Mouse (Mus musculus) spleen, postnatal 4 days (tissue): ENCODE measurements around the gene Sppl3.

Source experiments
- DNase-seq, 2 experiments: peaks; one replicate each; pipeline ENCODE4 v3.0.0; 2022; ENCODE audit warnings: low spot score in 2 of 2

The Sppl3 gene

DNA sequence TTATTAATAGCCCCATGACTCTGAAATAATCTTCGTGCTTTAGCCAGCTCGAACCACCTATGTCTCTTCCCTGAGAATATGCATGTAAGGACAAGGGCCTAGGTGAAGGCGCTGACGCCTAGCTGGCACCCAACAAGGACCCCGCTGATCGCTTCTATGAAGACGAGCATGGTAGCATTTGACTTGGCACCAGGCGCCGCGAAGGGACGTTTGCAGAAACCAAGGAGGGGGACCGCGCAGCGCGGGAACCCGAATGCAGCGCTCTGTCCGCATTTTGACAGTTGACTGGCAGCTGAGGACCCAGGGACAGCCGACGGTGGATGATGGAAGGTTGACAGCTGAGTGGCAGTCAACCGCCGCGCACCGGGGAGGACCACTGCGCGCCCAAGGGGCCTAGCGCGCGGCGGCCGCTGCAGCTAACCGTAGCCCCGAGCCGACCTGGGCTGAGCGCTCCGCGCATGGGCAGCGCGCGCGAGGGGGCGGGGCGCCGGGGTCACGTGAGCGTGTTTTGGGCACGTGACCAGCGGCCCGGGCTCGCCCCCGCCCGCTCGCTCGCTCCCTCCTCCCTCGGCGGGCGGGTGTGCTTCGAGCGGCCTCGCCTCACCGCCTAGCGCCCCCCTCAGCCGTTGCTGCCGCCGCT lies at the start of gene Sppl3:
Gene Sppl3 (plus strand): TSS at position 561 of the 640 bp plus-strand sequence.
- peak; percentile 98 to 99 for DNase-seq

DNA sequence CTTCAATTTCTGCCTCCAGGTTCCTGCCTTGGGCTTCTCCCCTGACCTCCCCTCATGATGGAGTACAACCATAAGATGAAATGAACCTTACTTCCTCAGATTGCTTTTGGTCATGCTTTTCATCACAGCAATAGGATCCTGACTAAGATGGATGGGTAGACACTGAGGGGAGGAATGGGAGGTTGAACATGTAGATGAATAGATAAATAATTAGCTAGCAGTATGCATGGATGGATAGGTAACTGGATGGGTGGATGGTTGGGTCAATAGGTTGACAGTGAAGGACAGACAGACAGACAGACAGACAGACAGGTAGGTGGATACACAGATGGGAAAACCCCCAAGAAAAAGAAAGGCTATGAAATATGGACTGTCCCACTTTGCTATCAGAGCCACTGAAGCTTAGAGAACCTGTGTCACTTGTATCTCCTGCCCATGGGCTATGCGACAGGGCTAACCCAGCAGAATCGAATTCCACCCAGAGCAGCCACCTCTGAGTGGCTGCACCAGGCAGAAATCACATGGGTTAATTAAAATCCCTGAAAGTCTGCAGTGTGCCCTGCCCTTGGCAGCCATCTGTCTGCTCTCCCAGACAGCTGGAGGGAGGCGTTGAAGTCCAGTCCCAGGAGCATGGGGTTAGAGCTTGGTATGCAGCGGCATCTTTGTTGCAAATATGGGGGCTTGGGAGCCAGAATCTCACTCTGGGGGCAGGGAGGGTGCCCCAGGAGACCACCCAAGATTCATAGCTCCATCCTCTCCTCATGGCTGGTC lies 49.2 kb upstream of the Sppl3 start:
- DNase-seq = no peak

DNA sequence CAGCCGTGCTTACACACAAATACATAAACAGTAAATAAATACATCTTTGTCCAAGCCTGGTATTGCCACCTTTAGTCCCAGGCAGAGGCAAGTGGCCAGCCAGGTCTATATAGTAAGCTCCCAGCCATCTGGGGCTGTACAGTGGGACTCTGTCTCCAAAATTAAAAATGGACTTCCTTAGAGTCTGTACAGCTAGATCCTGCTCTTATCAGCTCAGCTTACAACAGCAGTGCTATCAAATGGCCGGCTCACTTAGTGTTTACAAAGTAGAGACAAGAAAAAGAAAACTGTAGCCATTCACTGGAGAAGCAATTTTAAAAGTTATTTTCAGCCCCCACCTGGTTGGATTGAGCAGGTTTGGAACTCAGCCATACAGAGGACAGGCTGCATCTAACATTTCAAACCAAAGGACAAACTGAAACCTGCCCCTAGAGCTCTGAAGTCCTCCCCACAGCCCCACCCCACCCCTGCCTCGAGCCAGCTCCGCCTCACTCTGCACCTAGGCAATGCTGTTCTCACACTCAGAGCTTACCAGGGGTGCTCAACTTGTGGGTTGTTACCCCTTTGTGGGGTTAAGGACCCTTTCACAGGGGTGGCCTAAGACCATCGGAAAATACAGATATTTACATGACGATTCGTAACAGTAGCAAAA lies 46.5 kb upstream of the Sppl3 start:
- DNase-seq = no peak

DNA sequence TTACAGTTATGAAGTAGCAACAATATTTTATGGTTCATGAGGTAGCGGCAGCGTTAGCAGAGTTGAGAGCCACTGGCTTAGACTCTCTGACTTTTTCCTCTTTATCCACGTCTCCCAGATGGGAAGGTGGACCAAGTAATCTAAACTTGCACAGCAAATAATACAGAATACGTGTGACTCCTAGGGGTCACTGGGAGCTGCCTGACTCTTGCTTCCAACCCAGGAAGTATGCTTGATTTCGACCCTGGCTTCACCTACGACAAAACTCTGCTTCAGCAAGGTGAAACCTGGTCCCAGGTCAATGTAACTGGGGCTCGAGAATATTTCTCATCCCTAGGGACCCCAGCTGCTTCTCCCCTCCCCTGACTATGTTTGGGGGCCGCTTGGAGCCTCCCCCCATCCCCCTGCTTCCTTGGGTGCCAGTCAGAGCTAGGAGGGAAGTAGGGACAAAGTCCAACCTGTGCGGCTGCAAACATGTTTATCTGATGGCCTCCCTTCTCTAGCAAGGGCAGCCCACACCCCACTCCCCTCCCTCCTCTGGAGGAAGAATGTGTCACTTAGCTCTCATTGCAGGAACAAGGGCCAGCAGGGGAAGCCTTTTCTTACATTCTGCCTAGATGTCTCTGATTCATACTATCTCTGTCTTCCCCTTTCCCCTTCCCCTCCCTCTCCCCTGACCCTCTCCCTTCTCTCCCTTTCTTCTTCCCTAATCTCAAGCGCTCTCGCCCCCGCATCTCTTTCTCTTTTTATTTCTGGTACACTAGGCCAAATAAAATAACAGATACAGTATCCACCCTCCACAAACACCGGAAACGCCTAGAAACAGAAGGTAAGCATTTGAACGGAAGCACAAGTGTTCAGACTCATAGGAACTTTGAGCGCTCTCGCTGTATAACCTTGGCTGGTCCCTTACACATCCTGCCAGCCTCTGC lies 45.7 kb upstream of the Sppl3 start:
- DNase-seq = no peak

DNA sequence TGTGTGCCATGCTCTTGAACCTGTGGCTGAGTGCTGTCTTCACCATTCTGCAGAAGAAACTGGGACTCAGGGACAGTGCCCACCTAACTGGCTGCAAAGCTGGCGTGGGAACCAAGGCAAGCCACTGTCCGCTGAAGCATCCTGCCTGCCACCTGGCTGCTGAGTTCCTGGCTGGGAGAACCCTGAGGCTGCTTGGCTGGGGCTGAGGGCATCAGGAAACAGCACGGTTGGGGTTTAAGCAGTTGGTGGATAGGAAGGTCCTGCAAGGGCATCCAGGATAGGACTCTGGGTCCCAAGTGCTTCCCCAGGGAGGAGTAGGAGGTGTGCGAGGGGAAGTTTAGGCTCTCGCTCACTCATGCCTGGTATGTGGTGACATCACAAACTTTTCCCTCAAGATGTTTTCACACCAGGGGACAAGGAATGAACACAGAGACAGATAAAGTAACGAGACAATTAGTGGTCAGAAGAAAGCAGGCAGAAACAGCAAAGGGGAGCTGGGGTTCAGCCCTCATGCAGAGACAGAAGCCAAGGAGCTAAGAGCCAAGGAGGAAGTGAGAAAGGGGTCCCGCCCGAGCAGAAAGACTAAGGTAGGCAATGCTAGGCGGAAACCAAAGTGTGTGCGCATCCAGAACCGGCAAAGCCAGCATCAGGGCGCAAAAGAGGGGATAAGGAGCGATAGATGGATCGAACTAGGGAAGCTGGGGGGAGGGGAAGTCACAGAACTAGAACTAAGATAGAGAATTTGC lies 43.2 kb upstream of the Sppl3 start:
- DNase-seq = no peak

DNA sequence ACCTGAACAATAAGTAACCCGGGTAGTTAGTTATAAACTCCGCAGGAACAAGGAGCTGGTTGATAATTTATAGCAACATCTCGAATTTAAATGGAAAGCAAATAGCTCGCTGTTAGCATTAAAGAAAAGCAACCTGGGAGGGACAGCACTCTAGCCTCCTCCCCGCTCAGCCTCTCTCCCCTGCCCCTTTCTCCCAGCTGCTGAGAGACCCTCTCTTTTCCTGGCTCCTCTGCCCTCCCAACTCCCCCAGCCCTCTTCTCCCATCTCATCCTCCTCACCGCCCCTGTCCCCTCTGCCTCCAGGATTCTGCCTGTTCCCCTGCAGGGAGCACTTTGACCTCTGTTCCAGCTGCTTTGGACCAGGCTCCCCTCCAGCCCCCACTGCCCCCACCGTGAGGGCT lies 42.3 kb upstream of the Sppl3 start:
- no peak for DNase-seq

DNA sequence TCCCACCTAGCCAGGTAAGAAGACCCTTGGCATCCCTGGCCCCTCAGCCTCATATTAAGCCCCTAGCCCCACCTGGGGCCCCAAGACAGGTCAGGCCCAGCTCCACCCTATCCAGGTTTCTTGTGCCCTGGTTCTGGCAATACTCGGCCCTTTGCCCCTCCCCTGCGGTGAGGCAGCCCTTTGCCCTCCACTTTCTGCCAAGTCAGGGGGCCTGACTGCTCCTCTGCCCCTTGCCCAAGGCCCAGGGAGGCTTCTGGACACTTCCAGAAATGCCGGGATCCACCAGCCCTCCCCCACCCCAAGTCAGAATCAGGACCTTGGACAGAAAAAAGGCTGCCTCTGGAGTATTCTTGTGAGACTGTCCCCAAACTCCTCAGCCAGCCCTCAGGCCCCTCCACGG lies 41.9 kb upstream of the Sppl3 start:
- no peak for DNase-seq

DNA sequence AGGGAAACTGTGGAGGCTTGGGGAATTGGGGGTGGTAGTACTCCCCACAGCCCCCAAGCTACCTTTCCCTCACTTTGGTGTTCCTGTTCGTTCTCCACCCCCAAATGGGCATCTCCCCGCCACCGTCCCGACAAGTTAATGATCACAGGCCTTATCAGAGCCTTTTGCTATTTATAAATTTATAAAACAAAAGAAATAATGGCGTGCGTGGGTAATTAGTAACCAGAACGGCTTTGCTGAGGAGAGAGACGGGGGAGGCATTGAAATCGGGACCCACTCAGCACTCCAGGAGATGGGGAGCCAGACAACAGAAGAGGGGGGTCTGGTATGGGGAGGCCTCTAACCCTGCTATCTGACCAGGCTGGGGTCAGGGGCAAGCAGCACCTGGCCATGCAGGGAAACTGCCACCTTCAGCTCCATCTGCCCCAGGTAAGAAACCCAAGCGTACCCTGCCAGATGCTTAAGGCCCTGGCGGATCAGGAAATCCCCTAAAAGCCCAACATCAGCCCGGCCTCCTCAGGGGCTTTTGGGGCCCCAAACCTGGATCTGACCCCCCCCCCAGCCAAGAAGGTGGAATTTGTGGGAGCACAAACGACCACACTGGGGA lies 41.2 kb upstream of the Sppl3 start:
- no peak for DNase-seq

DNA sequence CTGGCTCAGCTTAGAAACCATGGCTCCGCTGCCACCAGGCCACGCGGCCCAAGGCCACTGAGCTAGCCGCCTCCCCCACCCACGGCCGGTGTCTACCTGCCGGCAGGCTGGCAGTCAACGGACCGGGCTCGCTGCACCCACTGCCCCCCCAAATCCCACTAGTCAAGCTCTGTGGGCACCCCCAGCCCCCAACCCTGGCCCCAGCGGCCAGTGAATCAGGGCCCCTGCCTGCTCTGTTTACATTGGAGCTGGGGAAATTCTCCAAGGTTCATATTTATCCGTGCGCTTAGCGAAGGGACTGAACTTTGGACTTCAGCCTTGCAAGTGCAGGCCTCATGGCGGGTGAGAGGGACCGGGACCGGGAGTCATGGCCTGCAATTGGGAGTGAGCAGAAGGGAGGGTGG lies 40.1 kb upstream of the Sppl3 start, which contains the start of gene Hnf1a:
Gene Hnf1a (minus strand): TSS at position 271 of the 404 bp plus-strand sequence.
- DNase-seq = no peak

DNA sequence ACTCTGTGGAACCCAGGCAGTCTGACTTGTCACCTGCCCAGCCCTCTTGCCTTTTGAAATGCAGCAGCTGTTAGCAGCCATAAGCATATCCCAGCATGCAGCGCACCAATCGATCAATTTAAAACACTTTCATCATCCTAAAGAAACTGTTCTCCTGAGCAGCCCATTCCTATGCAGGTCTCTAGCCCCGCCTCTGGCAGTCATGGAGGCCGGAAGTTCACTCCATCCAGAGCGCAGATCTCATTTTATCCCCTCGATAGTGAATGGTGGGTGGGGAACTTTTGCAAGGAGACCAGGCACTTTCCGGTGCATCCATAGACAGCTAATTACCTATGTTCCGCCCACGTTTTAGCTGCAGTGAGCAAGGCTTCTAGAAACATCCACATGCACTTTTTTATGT lies 38.7 kb upstream of the Sppl3 start:
- no peak for DNase-seq

DNA sequence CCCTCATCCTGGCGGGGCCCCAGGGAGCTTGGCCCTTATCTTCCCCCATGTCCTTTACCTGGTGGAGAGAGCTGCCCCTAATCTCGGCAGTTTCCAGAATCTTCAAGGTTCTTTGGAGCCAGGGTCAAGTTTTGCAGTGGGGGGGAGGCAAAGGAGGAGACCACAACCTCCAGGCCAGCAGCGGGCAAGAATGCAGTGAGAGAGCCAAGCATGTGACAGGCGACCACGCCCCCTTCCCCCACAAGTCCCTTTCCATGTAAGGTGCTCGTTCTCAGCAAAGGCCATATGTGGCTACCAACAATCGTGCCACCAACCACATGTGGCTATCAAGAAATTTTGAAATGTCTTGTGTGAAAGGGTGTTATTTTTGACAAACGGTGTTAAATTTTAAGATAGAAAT lies 37.8 kb upstream of the Sppl3 start:
- DNase-seq = no peak

DNA sequence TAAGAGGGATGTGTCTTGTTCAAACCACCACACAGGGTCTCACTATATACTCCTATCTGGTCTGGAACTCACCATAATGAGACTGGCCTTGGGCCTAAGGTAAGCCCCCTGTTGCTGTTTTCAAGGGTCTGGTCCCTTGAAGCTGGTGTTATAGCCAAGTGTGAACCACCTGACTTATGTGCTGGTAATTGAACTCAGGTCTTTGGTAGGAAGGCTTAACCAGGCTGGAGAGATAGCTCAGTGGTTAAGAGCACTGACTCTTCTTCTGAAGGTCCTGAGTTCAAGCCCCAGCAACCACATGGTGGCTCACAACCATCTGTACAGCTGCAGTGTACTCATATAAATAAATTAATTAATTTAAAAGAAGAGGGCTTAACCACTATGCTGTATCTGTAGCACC lies 34.0 kb upstream of the Sppl3 start:
- DNase-seq = no peak

DNA sequence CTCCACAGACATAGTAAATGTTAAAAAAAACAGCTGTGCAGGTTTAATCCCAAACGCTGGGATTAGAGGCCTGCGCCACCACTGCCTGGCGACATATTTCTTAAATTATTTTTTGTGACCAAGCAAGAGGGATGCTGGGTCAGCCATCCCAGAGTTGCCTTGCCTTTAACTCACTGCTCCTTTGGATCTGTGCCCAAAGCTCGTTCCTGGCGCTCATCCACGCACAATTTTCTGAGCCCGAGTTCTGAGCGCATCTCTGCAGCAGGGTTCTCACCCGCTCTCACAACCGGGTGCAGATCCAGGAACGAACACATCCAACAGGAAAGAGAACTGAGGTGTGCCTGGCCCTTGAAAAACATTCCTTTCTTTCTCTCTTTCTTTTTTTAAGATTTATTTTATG lies 32.5 kb upstream of the Sppl3 start:
- DNase-seq = no peak

DNA sequence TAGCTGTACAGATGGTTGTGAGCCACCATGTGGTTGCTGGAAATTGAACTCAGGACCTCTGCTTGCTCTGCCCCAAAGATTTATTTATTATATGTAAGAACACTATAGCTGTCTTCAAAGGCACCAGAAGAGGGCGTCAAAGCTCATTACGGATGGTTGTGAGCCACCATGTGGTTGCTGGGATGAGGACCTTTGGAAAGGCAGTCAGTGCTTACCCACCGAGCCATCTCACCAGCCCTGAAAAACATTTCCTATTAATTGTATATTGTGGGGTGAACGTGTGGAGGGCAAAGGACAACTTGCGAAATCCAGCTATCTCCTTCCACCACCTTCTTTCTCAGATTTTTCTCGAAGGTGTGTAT lies 32.1 kb upstream of the Sppl3 start:
- DNase-seq = peak in 1 of 2 experiments; percentile 24

DNA sequence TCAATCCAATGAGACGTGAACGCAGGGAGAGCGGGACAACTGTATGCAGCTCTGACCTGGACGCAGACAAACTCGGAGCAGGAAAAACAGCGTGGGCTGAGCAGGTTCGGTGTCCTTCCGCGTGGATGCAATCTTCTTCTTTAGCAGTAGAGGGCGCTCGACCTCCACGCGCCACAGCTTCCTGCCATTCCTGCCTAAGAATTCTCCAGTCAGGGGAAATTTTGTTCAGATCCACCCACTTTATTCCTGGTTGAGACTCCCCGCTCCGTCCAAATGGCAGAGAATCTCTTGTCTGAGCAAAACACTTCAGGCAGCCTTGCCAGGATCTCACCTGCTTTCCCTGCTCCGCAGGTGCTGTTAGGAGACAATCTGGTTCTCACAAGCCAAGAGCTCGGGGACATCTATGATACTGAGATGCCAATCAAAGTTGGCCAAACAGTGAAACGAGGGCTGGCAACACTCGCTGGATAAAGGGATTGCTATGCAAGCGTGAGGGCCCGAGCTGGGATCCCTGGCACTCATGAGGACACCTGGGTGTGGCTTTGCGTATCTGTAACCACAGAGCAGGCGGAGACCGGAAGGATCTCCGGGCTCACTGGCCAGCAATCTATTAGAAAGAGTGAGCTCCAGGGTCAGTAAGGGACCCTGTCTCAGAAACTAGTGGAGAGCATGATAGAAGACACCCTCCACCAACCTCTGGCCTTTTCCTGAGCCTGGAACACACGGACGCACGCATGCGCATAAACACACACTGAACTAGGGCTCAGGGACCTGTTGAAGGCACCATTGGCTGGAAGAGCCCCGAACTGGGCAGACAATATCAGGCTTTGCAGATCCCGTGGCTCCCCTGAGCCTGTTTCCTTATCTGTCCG lies 31.5 kb upstream of the Sppl3 start:
- DNase-seq = peak; percentile 72 to 86

DNA sequence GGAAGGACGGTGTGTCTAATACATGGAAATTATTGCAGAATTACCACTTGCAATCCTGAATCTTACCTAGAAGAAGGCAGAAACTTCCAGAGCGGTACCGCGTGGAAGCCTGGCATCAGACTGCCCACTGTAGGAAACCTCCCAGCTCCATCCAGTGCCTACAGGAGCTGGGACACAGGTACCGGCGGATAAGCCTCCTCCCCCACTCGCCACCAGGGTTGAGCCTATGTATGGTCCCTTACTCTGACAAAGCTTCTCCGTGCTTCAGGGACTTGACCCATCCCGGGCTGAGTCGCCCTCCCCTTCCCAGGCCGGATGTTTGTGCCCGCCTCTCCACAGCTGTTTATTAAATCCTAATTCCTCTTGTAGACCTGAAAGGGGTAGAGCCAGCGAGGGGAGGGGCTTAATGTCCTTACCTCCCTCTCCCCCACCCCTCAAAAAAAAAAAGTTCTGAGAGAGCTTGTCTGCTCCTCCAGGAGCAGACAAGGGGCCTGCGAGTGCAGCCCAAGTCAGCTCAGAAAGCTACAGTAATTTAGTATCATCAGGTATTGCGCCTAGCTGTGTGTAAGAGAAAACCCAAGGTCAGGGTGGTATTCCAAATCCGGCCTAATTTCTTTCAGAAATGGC lies 30.7 kb upstream of the Sppl3 start:
- DNase-seq = peak in 1 of 2 experiments; percentile 22

DNA sequence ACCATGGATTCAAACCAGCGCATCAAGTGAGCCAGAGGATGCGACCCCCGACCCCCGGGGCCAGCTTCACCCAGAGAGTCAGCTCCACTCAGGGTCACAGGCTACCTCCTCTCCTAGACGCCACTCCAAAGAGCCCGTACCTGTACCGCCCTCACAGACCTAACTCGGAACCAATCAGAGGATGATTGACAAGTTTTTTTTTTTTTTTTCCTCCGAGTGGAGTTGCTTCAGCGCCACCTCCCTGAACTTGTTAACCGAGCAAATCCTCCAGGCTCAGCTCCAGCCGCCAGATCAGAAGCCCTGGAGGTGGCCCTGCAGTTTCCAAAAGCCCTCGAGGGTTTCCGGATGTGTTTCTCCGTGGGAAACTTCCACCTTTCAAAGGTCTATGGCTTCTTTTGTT lies 28.9 kb upstream of the Sppl3 start:
- no peak for DNase-seq

DNA sequence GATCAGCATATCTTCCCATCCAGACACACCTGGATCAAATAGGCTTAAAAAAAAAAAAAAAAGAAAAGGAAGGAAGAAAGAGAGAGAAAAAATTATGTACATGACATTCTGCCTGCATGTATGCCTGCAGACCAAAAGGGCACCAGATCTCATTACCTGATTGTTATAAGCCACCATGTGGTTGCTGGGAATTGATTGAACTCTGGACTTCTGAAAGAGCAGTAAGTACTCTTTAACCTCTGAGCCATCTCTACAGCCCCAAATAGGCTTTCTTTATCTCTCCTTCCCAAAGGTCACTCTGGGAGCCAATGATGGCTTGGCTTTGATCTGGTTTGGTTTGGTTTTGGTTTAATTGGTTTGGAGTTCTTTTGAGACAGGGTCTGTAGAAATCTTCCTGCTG lies 25.9 kb upstream of the Sppl3 start:
- no peak for DNase-seq

DNA sequence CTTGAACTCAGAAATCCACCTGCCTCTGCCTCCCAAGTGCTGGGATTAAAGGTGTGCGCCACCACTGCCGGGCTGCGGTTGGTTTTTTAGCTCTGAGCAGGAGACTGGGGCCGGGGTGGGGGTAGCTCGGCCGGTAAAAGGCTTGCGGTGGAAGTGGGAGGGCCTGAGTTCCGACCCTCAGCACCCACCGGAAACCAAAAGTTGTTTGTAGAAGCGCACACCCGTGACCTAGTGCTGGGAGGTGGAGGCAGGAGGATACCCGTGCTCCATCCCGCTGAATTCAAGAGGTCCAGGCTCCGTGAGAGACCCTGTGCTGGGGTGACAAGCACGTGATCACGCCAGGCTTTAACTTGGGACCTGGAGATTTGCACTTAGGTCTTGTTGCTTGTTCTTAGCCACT lies 14.5 kb upstream of the Sppl3 start:
- no peak for DNase-seq
